Mouse (Mus musculus) liver, embryonic 16.5 days (tissue): Measurements from ENCODE around the gene Akap7. TPM values are rescaled to one million over a fixed set of nuclear protein-coding genes. Genes with fewer than 3 reads are reported as not detected.

Experiments
- ATAC-seq: fragments of 200-750 bp; cut with Nextera tagmentation; 2 replicates; pipeline ENCODE4 v1.8.0; 2017; ENCODE audit warnings: low read depth, mild to moderate bottlenecking, moderate number of reproducible peaks, moderate library complexity
- H3K27ac ChIP-seq: fragments of 300-500 bp; sonication (generic); 2 replicates; pipeline ENCODE4 v1.5.1; 2014; ENCODE audit warnings: mild to moderate bottlenecking, low read length
- H3K27me3 ChIP-seq: fragments of 300-500 bp; sonication (generic); 2 replicates; pipeline ENCODE4 v1.6.1; 2014; ENCODE audit warnings: low read depth, low read length, mixed read lengths; ENCODE audit not compliant: control insufficient read depth, insufficient read depth
- H3K36me3 ChIP-seq: fragments of 300-500 bp; sonication (generic); 2 replicates; pipeline ENCODE4 v1.6.1; 2014; ENCODE audit warnings: mild to moderate bottlenecking; ENCODE audit not compliant: control insufficient read depth, insufficient read depth
- H3K4me1 ChIP-seq: fragments of 300-500 bp; sonication (generic); 2 replicates; pipeline ENCODE4 v1.6.1; 2014; ENCODE audit warnings: low read depth, low read length, mixed read lengths; ENCODE audit not compliant: control insufficient read depth
- H3K4me2 ChIP-seq: fragments of 300-500 bp; sonication (generic); 2 replicates; pipeline ENCODE4 v1.6.1; 2014; ENCODE audit warnings: low read depth, low read length, mixed read lengths
- H3K4me3 ChIP-seq: fragments of 300-500 bp; sonication (generic); 2 replicates; pipeline ENCODE4 v1.5.1; 2014; ENCODE audit warnings: low read depth, mild to moderate bottlenecking, low read length
- H3K9ac ChIP-seq: fragments of 300-500 bp; sonication (generic); 2 replicates; pipeline ENCODE4 v1.6.1; 2014; ENCODE audit warnings: low read depth, low read length
- H3K9me3 ChIP-seq: fragments of 300-500 bp; sonication (generic); replicated peaks from 2 replicates; pipeline ENCODE4 v1.6.1; 2016; ENCODE audit warnings: low read length; ENCODE audit not compliant: control insufficient read depth
- WGBS: fragments of 180-500 bp; shearing (Covaris S2); extraction: QIAGEN DNeasy Blood & Tissue Kit; methylation state at CpG from one replicate; pipeline ENCODE4 v1.1.7; 2014; ENCODE audit not compliant: insufficient replicate concordance; 5-methylcytosine and 5-hydroxymethylcytosine counted together
- polyA plus RNA-seq: library from polyadenylated mRNA; unstranded; fragments of >200 nt; fragmentation: Nextera tagmentation; extraction: Ambion mirVana; gene quantifications from 2 replicates; pipeline ENCODE4 v1.2.1, GENCODE M21; 2015

Akap7 gene
- polyA plus RNA-seq, 1 experiment from 2014 or later: 19.0 TPM

DNA sequence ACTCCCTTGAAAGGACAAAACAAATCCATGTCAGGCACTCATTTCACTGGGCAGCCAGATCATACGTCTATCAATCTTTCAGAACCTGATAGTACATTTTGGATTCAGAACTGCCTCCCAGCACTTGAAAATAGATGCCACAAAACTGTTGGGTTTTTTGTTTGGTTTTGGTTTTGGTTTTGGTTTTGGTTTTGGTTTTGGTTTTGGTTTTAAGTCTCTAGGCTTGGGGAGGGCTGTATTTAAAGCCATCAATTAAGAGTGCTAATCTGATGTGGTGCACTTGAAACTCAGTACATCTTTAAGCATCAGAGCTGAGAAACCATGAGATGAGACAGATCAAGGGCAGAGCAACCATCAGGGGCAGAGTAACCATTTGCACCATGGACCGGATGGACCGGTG, 86.9 kb downstream of the Akap7 start:
- Histone ChIP-seq H3K9me3 (no peaks in the 10 kb centered on the region), H3K4me2 (no peak overlapping the region), H3K9ac (no peak overlapping the region), H3K36me3 (no peaks in the 10 kb centered on the region), H3K27ac (no peak overlapping the region), H3K27me3 (no peaks in the 10 kb centered on the region), H3K4me1 (no peaks in the 10 kb centered on the region), H3K4me3 (no peak overlapping the region)
- 87% methylated on average over 3 of the region's 3 CpGs for WGBS
- no peak for ATAC-seq

DNA sequence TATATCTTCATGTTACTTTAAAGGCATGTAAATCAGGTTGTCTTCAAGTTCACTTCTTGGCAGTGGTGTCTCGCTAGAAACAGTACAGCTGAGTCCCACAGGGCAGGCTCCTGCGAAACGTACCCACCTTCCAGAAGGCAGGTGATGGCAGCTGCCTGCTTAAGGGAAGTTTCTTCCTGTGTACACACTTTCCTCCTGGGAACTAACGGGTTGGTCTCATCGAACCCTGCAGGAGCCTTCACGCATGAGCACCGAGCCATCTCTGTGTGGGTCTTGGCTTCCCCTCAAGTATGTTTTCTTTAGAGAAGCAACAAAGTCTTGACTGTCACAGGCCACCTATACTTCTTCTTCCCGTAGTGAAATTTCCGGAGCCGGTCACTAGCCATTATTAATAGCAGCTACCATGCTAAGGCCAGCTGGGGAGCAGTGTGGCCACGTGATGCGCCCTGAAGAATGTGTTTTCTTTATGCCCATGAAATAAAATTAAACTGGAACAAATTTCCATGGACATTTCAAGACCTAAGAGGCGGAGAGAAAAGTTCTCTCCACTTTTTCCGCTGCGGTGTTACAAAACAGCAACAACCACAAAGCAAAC, 87.7 kb downstream of the Akap7 start:
- no peaks in the 10 kb centered on the region for H3K9me3 ChIP-seq
- H3K9ac ChIP-seq: no peak overlapping the region
- no peaks in the 10 kb centered on the region for H3K36me3 ChIP-seq
- no peaks in the 10 kb centered on the region for H3K4me1 ChIP-seq
- WGBS: 83% methylated on average over 15 of the region's 15 CpGs
- H3K27me3 ChIP-seq: no peaks in the 10 kb centered on the region
- H3K27ac ChIP-seq: no peak overlapping the region
- H3K4me3 ChIP-seq: no peak overlapping the region
- ATAC-seq: no peak
- H3K4me2 ChIP-seq: no peak overlapping the region

DNA sequence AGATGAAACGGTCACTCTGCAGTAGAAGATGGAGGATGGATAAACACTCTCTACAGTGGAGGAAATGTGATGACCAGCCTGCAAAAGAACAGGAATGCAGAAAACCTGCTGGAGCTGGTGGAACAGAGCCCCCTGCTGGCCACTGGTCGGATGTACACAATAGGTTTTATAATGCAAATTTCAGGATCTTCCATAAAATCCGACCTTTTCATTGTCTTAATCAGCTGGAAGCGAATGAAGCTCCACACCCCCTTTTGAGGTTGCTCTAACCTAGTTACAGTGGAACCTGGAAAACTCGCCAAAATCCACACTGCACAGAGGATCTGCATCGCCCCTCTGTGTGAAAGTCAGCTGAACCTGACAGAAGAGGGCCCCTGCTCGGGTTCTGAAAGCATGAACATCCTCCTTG, 88.4 kb downstream of the Akap7 start:
- H3K4me3 ChIP-seq: no peak overlapping the region
- H3K9ac ChIP-seq: no peak overlapping the region
- no peak overlapping the region for H3K4me2 ChIP-seq
- ATAC-seq: no peak
- H3K4me1 ChIP-seq: no peaks in the 10 kb centered on the region
- WGBS: 28% methylated on average over 7 of the region's 7 CpGs
- no peaks in the 10 kb centered on the region for H3K9me3 ChIP-seq
- H3K27ac ChIP-seq: no peak overlapping the region
- H3K27me3 ChIP-seq: no peaks in the 10 kb centered on the region
- no peaks in the 10 kb centered on the region for H3K36me3 ChIP-seq

DNA sequence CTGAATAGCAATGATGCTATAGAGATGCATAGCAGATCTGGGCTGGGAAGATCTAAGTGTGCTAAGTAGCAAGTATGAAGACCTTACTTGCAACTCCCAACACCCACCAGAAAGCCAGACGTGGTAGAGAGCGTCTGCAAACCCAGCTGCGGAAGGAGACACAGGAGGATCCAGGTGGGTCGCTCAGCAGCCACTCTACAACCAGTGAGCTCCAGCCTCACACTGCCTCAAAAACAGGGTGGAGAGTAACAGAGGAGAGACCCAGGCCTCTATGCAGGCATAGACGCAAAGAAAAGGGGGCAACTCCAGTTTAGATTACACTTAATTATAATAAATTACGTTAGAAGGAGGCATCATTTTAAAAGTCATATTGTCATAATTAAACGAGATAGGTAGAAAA, 88.9 kb downstream of the Akap7 start:
- WGBS: 70% methylated on average over 7 of the region's 7 CpGs
- H3K9me3 ChIP-seq: no peaks in the 10 kb centered on the region
- no peaks in the 10 kb centered on the region for H3K27me3 ChIP-seq
- no peaks in the 10 kb centered on the region for H3K4me1 ChIP-seq
- no peak overlapping the region for H3K27ac ChIP-seq
- H3K4me3 ChIP-seq: no peak overlapping the region
- H3K9ac ChIP-seq: no peak overlapping the region
- no peaks in the 10 kb centered on the region for H3K36me3 ChIP-seq
- no peak for ATAC-seq
- H3K4me2 ChIP-seq: no peak overlapping the region

DNA sequence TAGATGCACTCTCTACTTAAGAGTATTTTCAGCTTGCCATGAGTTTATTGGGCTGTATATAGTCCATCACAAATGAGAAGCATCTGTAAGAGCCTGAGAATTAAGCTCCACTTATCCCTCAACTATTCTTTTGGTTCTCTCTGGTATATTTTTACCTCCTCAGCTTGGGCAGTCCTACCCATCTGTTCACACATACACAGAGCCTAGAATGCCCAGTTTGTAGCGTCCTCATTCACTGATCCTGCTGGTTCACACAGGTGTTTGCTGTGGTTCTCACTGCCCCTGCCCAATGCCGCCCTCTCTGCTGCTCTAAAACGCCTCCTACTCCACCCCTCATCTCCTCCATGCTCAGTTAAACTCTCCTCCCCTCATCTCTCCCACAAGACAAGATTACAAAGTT, 91.7 kb downstream of the Akap7 start:
- H3K4me2 ChIP-seq: no peak overlapping the region
- no peak overlapping the region for H3K9ac ChIP-seq
- no peaks in the 10 kb centered on the region for H3K9me3 ChIP-seq
- ATAC-seq: no peak
- WGBS: 82% methylated on average over 3 of the region's 3 CpGs
- no peaks in the 10 kb centered on the region for H3K36me3 ChIP-seq
- no peak overlapping the region for H3K27ac ChIP-seq
- H3K4me3 ChIP-seq: no peak overlapping the region
- H3K4me1 ChIP-seq: no peaks in the 10 kb centered on the region
- no peaks in the 10 kb centered on the region for H3K27me3 ChIP-seq

DNA sequence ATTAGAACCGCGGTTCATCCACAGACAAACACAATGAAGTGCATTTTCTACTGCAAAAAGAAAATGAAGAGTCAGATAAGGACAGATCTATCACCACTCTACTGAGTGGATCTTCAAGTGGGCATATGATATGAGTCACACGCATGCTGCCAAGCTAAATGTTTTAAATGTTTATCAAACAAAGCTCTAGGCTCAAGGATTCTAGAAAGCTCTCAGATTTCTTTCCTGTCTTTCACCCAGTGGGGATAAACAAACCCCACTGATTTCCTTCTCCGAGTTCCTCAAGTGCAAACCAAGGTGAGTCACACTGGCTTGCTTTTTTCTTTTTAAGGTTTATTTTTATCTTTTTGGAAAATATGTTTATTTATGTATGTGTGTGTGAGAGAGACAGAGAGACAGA, 94.0 kb downstream of the Akap7 start:
- H3K4me3 ChIP-seq: no peak overlapping the region
- no peak overlapping the region for H3K27ac ChIP-seq
- H3K4me1 ChIP-seq: no peaks in the 10 kb centered on the region
- WGBS: 70% methylated on average over 4 of the region's 4 CpGs
- H3K9ac ChIP-seq: no peak overlapping the region
- no peaks in the 10 kb centered on the region for H3K36me3 ChIP-seq
- H3K9me3 ChIP-seq: no peaks in the 10 kb centered on the region
- no peak overlapping the region for H3K4me2 ChIP-seq
- no peak for ATAC-seq
- no peaks in the 10 kb centered on the region for H3K27me3 ChIP-seq

DNA sequence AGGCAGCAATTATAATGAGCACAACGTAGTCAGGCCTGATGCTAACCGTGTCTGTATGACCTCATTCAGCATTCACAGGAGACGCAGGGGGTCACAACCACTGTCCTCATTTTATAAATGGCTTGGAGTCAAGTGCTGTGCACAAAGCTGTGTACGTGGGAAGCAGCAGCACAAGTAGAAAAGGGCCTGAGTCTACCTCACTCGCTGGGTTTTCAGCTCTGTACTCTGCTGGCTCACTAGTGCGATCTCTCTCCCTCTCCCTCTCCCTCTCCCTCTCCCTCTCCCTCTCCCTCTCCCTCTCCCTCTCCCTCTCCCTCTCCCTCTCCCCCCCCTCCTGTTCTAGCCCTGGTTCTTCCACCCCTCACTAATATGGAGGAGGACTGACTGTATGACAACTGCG, 99.1 kb downstream of the Akap7 start:
- H3K27ac ChIP-seq: no peak overlapping the region

DNA sequence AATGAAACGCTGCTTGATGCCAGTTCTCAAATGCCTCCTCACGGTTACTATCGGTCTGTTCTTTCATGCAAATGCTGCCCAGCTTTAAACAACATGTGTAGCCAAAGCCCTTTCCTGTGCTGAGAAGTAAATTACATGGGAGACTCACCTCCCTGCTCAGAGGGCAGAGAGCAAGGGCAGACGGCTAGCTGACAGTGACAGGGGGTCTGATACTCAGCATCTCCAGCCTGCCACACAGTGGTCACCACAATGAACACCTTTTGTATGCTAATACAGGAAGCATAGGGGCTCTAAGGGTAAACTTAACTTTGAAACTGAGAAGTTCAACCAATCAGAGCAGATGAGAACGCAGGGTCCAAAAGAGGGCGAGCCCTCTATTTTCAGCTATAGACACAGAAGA, 99.8 kb downstream of the Akap7 start:
- Histone ChIP-seq H3K36me3 (no peaks in the 10 kb centered on the region), H3K27ac (no peak overlapping the region), H3K9ac (no peak overlapping the region), H3K9me3 (no peaks in the 10 kb centered on the region), H3K4me3 (no peak overlapping the region), H3K4me1 (no peaks in the 10 kb centered on the region), H3K4me2 (no peak overlapping the region), H3K27me3 (no peaks in the 10 kb centered on the region)
- WGBS: 52% methylated on average over 6 of the region's 6 CpGs
- ATAC-seq: no peak

More for the DNA sequence above, 99.1 kb downstream of the Akap7 start:
- Histone ChIP-seq H3K36me3 (no peaks in the 10 kb centered on the region), H3K4me3 (no peak overlapping the region), H3K27me3 (no peaks in the 10 kb centered on the region), H3K4me2 (no peak overlapping the region), H3K9ac (no peak overlapping the region), H3K4me1 (no peaks in the 10 kb centered on the region), H3K9me3 (no peaks in the 10 kb centered on the region)
- WGBS: 73% methylated on average over 7 of the region's 7 CpGs
- ATAC-seq: no peak

DNA sequence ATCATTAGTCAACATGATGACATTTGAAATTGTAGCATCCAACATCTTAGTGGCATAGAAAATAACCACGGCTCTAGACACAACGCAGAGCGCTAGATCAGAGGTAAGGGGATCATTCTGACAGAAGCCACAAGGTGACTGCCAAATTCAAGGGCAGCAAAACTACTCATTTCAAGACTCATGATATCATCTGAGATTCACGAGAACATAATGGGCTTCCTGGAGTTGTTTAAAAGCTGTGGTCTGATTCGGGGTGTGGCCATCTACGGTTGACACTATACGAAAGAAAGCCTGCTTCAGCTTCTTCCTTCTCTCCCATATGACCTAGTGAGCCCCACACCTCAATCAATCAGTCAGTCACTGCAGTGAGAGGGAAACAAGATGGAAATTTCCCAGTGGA, 107.0 kb downstream of the Akap7 start:
- H3K4me1 ChIP-seq: no peaks in the 10 kb centered on the region
- H3K27me3 ChIP-seq: no peaks in the 10 kb centered on the region
- no peak overlapping the region for H3K4me2 ChIP-seq
- no peak for ATAC-seq
- H3K27ac ChIP-seq: no peak overlapping the region
- H3K4me3 ChIP-seq: no peak overlapping the region
- H3K9me3 ChIP-seq: no peaks in the 10 kb centered on the region
- WGBS: 55% methylated on average over 7 of the region's 7 CpGs
- H3K9ac ChIP-seq: no peak overlapping the region
- no peaks in the 10 kb centered on the region for H3K36me3 ChIP-seq
